Mouse (Mus musculus) thymus, adult 18-20 months (tissue): ENCODE measurements around the gene Cnr2.

Experiments used
- DNase-seq, 2 experiments: peaks; one replicate each; pipeline ENCODE4 v3.0.0; 2022; ENCODE audit warnings: mixed read lengths in 2 of 2

The Cnr2 gene

GRCm38 (mm10) chr4:135909326-135910066, 14.3 kb downstream of the Cnr2 start:
- DNase-seq: no peak

DNA sequence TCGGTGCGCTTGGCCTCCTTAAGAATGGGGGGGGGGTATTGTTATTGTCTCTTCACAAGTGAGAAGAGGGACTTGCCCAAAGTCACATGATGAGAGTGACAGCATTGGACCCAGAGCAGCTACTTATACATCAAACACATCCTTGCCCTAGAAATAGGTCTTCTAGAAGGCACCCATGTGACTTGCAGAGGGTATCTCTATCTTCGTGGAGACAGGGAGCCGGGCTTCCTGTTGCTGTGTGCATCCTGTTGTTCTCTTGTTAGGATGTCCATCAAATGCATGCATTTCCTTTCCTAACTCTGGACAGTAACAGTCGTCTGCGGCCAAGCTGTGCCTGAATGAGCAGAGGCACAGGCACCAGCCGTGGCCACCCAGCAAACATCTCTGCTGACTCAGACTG, 16.3 kb downstream of the Cnr2 start:
- no peak for DNase-seq

- no peak for DNase-seq
These were observed 17.0 kb downstream of the Cnr2 start for GRCm38 (mm10) chr4:135912164-135912563.

DNA sequence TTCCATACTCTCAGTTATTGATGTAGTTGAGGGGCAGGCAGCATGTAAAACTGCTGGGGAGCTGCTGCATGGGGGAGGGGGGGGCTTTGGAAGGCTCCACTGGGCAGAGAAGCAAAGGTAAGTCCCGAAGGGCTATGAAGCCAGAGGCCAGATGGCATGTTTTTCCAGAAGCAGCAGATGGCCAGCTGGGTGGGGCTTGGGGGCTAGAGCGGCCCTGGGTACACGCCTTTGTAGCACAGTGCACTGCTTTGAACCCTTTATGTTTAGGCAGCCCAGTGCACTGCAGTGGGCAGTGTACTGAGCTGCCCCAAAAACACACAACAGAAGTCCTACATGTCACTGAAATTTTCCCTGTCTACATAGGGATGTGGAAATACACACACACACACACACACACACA, 17.6 kb downstream of the Cnr2 start:
- no peak for DNase-seq

GRCm38 (mm10) chr4:135913433-135913832, 18.2 kb downstream of the Cnr2 start:
- DNase-seq: no peak

DNA sequence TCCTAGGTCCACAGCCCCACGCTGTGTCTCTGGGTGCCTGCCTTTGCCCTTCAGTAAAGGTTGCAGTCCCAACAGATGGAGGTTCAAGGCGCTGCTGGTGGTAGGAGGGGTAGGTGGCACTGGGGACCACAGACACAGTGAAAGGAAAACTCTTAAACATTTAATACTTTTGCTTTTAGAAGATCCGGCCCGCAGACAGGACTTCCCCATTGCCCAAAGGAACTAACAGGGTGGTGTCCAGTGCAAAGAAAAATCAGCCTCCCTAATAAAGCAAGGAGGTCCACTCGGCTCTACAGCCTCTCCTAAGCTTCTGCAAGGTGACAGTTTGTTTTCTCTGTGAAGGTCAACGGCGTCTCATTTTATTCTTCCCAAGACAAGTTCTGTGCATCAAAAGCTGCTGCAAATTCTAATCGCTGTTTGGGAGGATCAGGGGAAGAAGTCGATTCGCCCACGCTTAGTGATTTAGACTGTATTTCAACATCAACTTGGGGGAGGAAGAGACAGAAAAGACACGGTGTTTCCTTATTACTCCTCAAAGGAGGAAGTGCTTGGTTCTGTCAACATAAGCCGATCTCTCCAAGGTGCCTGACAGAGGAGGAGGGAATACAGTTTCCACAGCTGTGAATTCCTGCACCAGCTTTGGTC, 23.6 kb downstream of the Cnr2 start:
- DNase-seq: no peak

- no peak for DNase-seq
These were observed 24.1 kb downstream of the Cnr2 start for GRCm38 (mm10) chr4:135919280-135919639.

DNA sequence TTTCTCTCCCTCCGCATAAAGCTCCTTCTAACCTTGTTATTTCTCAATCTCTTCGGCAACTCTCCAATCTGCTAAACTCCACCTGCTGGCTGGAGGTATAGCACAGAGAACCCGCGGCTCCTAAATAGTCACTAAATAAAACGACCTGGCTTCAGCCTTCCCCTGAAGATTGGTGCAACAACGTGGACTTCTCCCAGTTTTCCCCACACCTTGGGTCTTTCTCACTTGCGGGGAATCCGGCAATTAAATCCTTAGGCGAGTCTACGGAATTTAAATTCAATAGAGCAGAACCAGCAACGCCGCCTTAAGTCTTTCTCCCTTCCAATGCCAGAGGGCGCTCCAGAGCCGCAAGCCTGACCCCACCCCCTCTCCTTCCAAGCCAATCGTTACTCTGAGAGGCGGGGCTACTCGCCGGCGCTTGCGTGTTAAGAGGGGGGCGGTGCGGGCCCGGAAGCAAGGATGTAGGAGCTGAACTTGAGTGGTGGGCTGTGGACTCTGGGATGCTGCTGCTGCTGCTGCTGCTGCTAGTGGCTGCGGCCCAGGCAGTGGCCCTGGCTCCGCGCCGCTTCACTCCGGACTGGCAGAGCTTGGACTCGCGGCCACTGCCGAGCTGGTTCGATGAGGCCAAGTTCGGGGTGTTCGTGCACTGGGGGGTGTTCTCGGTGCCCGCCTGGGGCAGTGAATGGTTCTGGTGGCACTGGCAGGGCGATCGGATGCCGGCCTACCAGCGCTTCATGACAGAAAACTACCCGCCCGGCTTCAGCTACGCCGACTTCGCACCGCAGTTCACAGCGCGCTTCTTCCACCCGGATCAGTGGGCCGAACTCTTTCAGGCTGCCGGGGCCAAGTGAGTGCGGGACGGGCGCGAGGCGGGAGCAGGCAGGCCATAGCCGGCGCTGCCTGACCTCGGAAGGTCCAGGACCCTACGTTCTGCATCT, 25.4 kb downstream of the Cnr2 start, which contains the start of gene Fuca1:
TSS of gene Fuca1 (plus strand) at position 432 of the 938 bp plus-strand sequence.
- DNase-seq: peak; percentile 92 to 95

DNA sequence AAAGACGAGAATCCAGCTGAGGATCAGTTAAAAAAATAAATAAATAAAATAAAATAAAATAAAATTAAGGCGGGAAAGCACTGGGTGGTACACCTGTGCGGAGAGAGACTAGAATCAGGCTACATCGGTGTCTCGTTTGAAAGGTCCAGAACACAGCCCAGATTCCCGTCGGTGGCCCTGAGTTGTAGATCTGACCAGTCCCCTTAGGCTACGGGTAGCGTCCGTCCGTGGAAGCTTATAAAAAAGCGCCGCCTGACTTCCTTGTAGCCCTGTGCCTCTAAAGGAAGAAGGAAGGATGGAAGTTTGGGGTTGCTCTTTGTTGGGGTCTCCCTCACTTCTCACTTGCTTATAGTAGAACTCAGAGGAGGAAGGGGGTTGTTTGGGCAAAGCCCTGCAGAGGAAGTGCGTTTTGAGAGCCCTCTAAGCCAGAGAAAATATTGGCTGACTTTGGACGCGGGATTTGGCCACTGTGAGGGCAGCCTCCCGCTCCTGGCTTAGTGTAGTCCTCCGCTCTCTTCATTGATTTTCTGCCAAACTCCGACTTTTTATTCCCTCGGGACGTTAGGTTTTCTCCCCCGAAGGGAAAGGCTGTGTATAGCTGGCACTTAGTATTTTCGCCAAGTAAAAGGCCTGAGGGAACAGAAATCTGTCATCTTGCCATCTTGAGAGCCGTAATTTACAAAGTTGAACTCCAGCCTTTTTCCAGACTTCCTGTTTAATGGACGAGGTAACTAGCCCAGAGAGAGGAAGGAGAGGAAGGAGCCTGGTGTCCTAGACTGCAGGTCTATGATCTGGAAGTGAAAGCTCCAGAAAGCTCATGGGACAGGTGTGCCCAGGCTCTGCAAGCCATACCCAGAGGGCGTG, 26.3 kb downstream of the Cnr2 start:
- no peak for DNase-seq

DNA sequence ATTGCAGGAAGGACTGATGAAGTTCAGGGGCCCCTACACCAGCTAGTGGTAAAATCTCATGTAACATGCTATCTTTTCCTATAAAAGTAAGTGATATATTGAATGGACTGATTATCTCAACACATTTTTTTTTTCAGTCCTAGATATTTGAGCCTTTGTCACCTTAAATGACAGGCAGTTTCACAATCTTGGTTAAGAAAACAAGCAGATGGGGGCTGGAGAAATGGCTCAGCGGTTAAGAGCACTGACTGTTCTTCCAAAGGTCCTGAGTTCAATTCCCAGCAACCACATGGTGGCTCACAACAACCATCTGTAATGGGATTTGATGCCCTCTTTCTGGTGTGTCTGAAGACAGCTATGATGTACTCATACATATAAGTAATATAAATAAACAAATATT, 27.0 kb downstream of the Cnr2 start:
- no peak for DNase-seq

- no peak for DNase-seq
These were observed 29.2 kb downstream of the Cnr2 start for GRCm38 (mm10) chr4:135924418-135924817.

- DNase-seq: no peak
These were observed 30.1 kb downstream of the Cnr2 start for GRCm38 (mm10) chr4:135925341-135925740.

GRCm38 (mm10) chr4:135926195-135926808, 31.1 kb downstream of the Cnr2 start:
- no peak for DNase-seq

DNA sequence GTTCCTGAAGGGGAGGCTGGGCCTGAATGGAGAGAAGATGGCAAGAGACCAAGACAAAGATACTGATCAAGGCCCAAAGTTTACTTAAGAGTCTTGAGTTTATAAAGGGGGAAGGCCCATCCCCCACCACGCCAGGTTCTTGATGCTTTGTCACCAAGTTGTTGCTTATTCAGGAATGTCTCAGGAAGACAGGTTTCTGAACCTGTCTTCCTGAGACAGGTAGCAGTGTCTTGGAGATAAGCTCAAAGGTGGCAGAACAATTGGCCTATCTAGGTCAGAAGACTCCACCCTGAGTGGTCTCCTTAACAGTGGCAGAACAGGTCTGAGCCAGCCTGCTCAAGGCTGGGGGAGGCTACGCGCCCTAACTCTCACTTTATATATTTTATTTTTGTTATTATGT, 31.7 kb downstream of the Cnr2 start:
- no peak for DNase-seq

DNA sequence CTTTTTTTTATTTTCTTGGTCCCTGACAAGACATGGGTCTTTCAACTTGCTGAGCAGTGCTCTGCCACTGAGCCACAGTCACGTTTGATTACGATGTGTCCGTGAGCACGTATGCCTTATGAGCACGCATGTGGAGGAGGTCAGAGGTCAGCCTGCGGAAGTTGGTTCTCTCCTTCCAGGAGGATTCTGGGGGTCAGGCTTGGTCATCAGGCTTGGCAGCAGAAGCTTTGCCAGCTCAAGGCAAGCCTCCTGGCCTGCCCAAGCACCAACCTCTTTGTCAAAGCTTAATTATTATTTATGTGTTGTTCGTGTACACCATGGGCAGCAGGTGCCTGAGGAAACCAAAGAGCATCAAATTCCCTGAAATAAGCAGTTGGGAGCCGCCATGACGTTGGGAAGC, 33.2 kb downstream of the Cnr2 start:
- DNase-seq: no peak

DNA sequence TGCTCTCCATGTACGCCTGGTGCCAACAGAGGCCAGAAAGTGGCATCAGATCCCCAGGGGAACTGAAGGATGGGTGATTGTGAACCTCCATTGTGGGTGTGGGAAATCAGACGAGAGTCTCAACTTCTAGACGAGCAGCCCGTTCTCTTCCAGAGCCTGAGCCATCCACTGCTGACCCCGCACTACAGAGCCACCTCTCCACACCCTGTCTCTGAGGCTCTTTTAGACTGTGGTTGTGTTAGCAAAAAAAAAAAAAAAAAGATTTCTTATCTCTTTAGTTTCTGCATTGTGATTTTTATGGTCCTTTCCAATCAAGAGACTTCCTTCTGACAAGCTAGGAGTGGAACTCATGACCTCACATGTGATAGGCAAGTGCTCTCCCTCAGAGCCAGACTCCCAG, 34.2 kb downstream of the Cnr2 start:
- DNase-seq: no peak

- no peak for DNase-seq
These were observed 34.6 kb downstream of the Cnr2 start for GRCm38 (mm10) chr4:135929828-135930227.

GRCm38 (mm10) chr4:135930239-135930638, 35.0 kb downstream of the Cnr2 start:
- DNase-seq: no peak

DNA sequence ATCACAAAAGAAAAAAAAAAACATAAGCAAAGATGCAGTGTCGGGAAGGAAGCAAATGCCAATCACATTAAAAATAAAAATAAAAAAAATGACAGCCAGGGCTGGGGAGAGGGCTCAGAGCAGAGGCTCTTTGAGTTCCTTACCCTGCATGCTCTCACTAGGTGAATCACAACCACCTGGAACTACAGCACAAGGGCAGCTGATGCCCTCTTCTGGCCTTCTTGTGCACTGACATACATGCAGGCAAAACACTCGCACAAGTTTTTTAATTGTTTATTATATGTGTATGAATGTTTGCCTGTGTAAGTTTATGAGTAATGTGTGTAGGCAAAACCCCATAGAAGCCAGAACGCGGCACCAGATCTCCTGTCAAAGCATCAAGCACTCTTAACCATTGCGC, 36.6 kb downstream of the Cnr2 start:
- no peak for DNase-seq

DNA sequence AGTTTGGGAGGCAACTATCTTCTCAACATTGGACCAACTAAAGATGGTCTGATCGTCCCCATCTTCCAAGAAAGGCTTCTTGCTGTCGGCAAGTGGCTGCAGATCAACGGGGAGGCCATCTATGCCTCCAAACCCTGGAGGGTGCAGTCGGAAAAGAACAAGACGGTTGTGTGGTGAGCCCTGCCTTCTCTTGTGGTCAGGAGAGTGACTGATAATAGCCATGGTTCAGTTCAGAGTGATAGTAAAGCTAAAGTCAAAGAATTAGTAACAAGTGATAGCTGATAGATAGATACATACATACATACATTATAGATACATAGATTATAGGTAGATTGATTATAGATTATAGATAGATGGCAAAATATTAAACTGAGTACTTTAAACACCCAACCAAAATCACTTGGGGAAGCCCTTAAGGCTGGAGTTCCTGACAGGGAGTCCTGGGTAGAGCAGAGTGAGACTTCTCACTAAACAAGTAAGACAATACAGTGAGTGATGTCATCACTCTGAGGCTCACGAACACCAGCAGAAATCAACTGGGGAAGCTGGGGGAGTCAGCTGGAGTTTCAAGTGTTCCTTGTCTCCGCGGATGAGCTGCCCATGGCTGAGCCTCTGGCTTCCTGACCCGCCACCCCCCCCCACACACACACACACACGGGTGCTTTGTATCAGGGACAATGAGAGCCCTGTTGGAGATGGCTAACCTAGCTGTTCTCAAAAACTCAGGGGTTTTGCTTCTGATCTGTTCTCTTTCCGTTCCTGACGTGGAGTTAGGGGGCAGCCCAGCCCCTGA, 39.7 kb downstream of the Cnr2 start:
- DNase-seq: no peak

DNA sequence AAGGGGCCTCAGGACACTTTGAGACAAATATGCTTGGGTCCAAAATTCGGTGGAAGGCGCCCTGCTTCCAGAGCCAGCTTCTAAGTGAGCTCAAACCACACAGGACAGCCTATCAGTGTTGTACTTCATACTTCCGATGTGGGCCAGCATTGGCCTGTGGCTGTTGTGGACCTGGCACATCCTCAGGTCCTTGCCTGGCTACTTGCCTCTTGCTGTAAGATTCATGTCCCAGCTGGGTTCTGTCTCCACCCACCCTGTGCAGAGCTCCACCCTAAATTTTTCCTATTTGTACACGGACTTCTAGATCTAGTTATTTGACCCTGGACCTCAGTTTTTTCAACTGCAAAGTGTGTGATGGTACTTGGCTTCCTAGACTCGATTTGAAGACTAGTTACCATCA, 40.3 kb downstream of the Cnr2 start:
- DNase-seq: no peak
